Mouse (Mus musculus) thymus, postnatal 10 days (tissue): ENCODE measurements around the gene Lysmd4.

Experiments used
- DNase-seq, 2 experiments: peaks; one replicate each; pipeline ENCODE4 v3.0.0; 2021; ENCODE audit warnings: low spot score in 2 of 2

The Lysmd4 gene

DNA sequence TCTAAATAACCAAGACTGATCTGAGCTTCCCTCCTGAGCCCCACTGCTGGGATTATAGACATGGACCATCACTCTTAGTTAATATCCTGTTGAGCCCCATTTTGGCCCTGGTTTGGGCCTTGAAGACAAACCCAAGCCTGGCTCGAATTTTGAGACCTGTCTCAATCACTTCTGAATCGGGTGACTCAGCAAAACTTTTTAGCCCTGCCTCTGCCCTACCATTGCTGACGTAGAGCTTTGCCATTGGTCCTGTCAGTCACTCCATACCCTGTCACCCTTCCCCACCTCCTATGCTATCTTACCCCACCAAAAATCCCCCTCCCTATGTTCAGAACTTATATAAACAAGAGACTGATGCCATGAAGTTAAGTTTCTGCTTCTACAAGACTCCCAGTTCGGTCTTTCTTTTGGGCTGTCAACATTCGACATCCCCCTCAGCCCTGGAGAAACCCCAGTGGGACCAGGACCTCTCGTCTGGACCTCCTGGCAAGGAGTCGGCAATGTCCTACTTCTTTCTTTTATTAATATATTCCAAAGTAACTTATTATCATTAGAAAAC lies 119.8 kb downstream of the Lysmd4 start:
- no peak for DNase-seq

DNA sequence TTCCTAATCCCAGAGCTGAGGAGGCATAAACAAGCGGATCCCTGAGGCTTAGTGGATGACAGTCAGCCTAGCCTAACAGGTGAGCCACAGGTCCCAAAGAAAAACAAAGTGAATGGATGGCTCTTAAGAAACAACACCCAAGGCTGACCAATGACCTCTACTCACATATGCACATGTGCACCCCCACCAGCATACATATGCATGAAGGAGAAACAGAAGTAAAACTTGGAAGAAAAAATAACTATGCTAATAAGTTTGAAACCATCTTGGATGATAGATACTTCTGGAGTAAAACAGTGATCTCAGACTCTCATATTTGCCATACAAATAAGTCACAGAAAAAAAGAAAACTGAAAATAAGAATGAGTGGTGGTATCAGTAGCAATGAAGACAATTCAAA lies 122.1 kb downstream of the Lysmd4 start:
- DNase-seq = no peak

DNA sequence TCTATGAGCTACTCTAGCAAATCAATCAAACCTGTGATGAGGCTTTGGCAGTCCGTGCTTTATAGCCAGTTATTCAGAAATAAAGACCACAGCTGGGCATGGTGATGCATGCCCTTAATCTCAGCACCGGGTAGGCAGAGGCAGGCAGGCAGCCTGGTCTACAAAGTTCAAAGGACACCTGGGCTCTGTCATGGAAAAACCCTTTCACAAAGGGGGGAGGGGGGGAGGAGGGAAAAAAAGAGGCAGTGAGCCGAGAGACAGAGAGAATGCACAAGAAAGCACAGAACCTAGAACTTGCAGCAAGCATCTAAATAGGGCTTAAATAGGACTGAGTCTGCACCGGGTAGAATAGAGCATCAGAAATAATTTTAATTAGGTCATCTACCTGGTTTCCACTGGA lies 130.6 kb downstream of the Lysmd4 start:
- DNase-seq = no peak

DNA sequence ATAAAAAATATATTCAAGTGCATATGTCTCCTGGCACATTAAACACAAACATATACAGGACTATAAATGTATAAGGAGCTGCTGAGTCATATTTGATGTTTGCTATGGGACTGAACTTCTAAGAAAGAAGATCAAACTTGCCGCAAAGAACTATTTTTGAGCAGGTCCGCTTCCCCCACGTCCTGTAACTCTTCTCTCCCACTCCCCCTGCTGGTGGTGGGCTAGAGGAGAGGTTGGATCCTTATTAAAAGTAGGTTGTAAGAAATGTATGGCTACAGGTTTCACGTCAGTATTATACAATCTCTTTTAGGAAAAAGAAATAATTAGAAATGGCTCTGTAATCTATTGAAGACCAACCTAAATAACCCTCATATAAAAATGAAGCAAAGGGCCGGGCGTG lies 131.3 kb downstream of the Lysmd4 start:
- DNase-seq = peak; percentile 66 to 84

DNA sequence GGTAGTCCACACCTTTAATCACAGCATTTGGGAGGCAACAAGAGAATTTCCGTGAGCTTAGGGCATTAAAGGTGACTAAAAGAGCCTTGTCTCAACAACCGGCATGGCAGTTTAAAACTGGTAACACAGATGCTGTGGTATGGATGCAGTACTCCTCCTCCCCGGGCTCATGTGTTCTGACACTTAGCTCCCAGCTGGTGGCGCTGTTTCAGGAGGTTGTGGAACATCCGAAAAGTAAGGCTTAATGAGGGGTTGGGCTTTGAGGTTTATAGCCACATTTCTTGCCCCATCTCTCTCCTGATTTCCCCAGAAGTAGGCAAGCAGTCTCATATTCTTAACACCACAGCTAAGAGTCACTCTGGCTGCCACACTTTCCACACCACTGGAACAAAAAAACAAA lies 133.5 kb downstream of the Lysmd4 start:
- peak in 1 of 2 experiments; percentile 12 for DNase-seq
